Mouse (Mus musculus): ENCODE data around the gene Crisp4. TPM values are rescaled to one million over a fixed set of nuclear protein-coding genes. Genes with fewer than 3 reads are reported as not detected.

The Crisp4 gene
- total RNA-seq, 1 experiment = not detected

GRCm38 (mm10) chr1:18129983-18130382 is 15.7 kb downstream of the Crisp4 start:
- no peaks in the 10 kb centered on the region for H3K36me3 ChIP-seq (ENCODE audit: control insufficient read depth, insufficient read depth, low read length, poor library complexity, severe bottlenecking)
- no peak overlapping the region for H3K4me3 ChIP-seq (ENCODE audit: insufficient read depth in 1 of 2, low read depth in 1 of 2, low read length in 2 of 2, poor library complexity in 1 of 2, severe bottlenecking in 1 of 2)
- no peaks in the 10 kb centered on the region for H3K4me1 ChIP-seq (ENCODE audit: control insufficient read depth in 2 of 2, insufficient read depth in 2 of 2, low read length in 2 of 2, poor library complexity in 1 of 2)
- in situ Hi-C loops (cut with MboI; ENCODE audit: low sequenced_read_pairs in 2 of 2, unreplicated experiment in 2 of 2) = no loop called here
- H3K9me3 ChIP-seq (ENCODE audit: control insufficient read depth, insufficient read depth, low read depth, low read length) = no peaks in the 10 kb centered on the region
- DNase-seq (ENCODE audit: low read depth, low spot score) = no peak
- no peak overlapping the region for H3K27ac ChIP-seq (ENCODE audit: insufficient read depth, low read depth, low read length, poor library complexity, severe bottlenecking)
- no peak overlapping the region for H3K9ac ChIP-seq (ENCODE audit: insufficient read depth, low read depth, low read length, poor library complexity, severe bottlenecking)
- TF ChIP-seq ZNF384 (IDR thresholded peaks at IDR 0.05; ENCODE audit: low read depth, low read length) (no peak), ZC3H11A (IDR thresholded peaks at IDR 0.05; ENCODE audit: borderline replicate concordance, low read depth, low read length) (no peak), CHD2 (IDR thresholded peaks at IDR 0.05; ENCODE audit: low read depth, low read length) (no peak), HCFC1 (IDR thresholded peaks at IDR 0.05; ENCODE audit: borderline replicate concordance, insufficient read depth, low read length) (no peak), MAFK (IDR thresholded peaks at IDR 0.05; ENCODE audit: insufficient read depth, low read depth, low read length) (no peak)

GRCm38 (mm10) chr1:18106720-18107355 is 38.9 kb downstream of the Crisp4 start:
- Histone ChIP-seq H3K36me3 (ENCODE audit: control insufficient read depth, insufficient read depth, low read length, poor library complexity, severe bottlenecking) (no peaks in the 10 kb centered on the region), H3K9me3 (ENCODE audit: control insufficient read depth, insufficient read depth, low read depth, low read length) (no peaks in the 10 kb centered on the region), H3K4me3 (ENCODE audit: insufficient read depth in 1 of 2, low read depth in 1 of 2, low read length in 2 of 2, poor library complexity in 1 of 2, severe bottlenecking in 1 of 2) (no peak overlapping the region), H3K4me1 (ENCODE audit: control insufficient read depth in 2 of 2, insufficient read depth in 2 of 2, low read length in 2 of 2, poor library complexity in 1 of 2) (no peaks in the 10 kb centered on the region), H3K9ac (ENCODE audit: insufficient read depth, low read depth, low read length, poor library complexity, severe bottlenecking) (no peak overlapping the region), H3K27ac (ENCODE audit: insufficient read depth, low read depth, low read length, poor library complexity, severe bottlenecking) (no peak overlapping the region)
- in situ Hi-C loops (cut with MboI; ENCODE audit: low sequenced_read_pairs in 2 of 2, unreplicated experiment in 2 of 2) = loop anchor here (10.0 to 25.0 kb wide), 2 partner anchors 120 to 122 kb away; no protein-coding TSS in a partner anchor
- TF ChIP-seq CHD2 (IDR thresholded peaks at IDR 0.05; ENCODE audit: low read depth, low read length) (no peak), HCFC1 (IDR thresholded peaks at IDR 0.05; ENCODE audit: borderline replicate concordance, insufficient read depth, low read length) (no peak), ZC3H11A (IDR thresholded peaks at IDR 0.05; ENCODE audit: borderline replicate concordance, low read depth, low read length) (peak; percentile 42; the same call in 1 of the 2 replicates)
- DNase-seq (ENCODE audit: low read depth, low spot score) = peak; percentile 28

- in situ Hi-C loops (cut with MboI; ENCODE audit: low sequenced_read_pairs in 2 of 2, unreplicated experiment in 2 of 2) = loop anchor here (10.0 to 25.0 kb wide), 2 partner anchors 119 to 121 kb away; no protein-coding TSS in a partner anchor
These were observed 39.7 kb downstream of the Crisp4 start for GRCm38 (mm10) chr1:18105866-18106529.

GRCm38 (mm10) chr1:18105029-18105865 is 40.5 kb downstream of the Crisp4 start:
- H3K36me3 ChIP-seq (ENCODE audit: control insufficient read depth, insufficient read depth, low read length, poor library complexity, severe bottlenecking) = no peaks in the 10 kb centered on the region
- H3K4me1 ChIP-seq (ENCODE audit: control insufficient read depth in 2 of 2, insufficient read depth in 2 of 2, low read length in 2 of 2, poor library complexity in 1 of 2) = no peaks in the 10 kb centered on the region
- no peak overlapping the region for H3K4me3 ChIP-seq (ENCODE audit: insufficient read depth in 1 of 2, low read depth in 1 of 2, low read length in 2 of 2, poor library complexity in 1 of 2, severe bottlenecking in 1 of 2)
- H3K9ac ChIP-seq (ENCODE audit: insufficient read depth, low read depth, low read length, poor library complexity, severe bottlenecking) = no peak overlapping the region
- TF ChIP-seq ZNF384 (IDR thresholded peaks at IDR 0.05; ENCODE audit: low read depth, low read length) = no peak
- no peak for TF ChIP-seq HCFC1 (IDR thresholded peaks at IDR 0.05; ENCODE audit: borderline replicate concordance, insufficient read depth, low read length)
- TF ChIP-seq ZC3H11A (IDR thresholded peaks at IDR 0.05; ENCODE audit: borderline replicate concordance, low read depth, low read length) = no peak
- no peak for TF ChIP-seq MAFK (IDR thresholded peaks at IDR 0.05; ENCODE audit: insufficient read depth, low read depth, low read length)
- no peak for TF ChIP-seq CHD2 (IDR thresholded peaks at IDR 0.05; ENCODE audit: low read depth, low read length)
- no peaks in the 10 kb centered on the region for H3K9me3 ChIP-seq (ENCODE audit: control insufficient read depth, insufficient read depth, low read depth, low read length)
- no peak overlapping the region for H3K27ac ChIP-seq (ENCODE audit: insufficient read depth, low read depth, low read length, poor library complexity, severe bottlenecking)
- DNase-seq (ENCODE audit: low read depth, low spot score) = no peak
- in situ Hi-C loops (cut with MboI; ENCODE audit: low sequenced_read_pairs in 2 of 2, unreplicated experiment in 2 of 2) = loop anchor here (10.0 to 25.0 kb wide), 2 partner anchors 118 to 120 kb away; no protein-coding TSS in a partner anchor

More at GRCm38 (mm10) chr1:18105866-18106529, 39.7 kb downstream of the Crisp4 start:
- Histone ChIP-seq H3K9me3 (ENCODE audit: control insufficient read depth, insufficient read depth, low read depth, low read length) (no peaks in the 10 kb centered on the region), H3K4me3 (ENCODE audit: insufficient read depth in 1 of 2, low read depth in 1 of 2, low read length in 2 of 2, poor library complexity in 1 of 2, severe bottlenecking in 1 of 2) (no peak overlapping the region), H3K4me1 (ENCODE audit: control insufficient read depth in 2 of 2, insufficient read depth in 2 of 2, low read length in 2 of 2, poor library complexity in 1 of 2) (no peaks in the 10 kb centered on the region), H3K9ac (ENCODE audit: insufficient read depth, low read depth, low read length, poor library complexity, severe bottlenecking) (no peak overlapping the region), H3K36me3 (ENCODE audit: control insufficient read depth, insufficient read depth, low read length, poor library complexity, severe bottlenecking) (no peaks in the 10 kb centered on the region), H3K27ac (ENCODE audit: insufficient read depth, low read depth, low read length, poor library complexity, severe bottlenecking) (no peak overlapping the region)
- TF ChIP-seq ZC3H11A (IDR thresholded peaks at IDR 0.05; ENCODE audit: borderline replicate concordance, low read depth, low read length) (0 out of 2 replicates have a peak, but pooled peaks have one; percentile 50), MAFK (IDR thresholded peaks at IDR 0.05; ENCODE audit: insufficient read depth, low read depth, low read length) (no peak), HCFC1 (IDR thresholded peaks at IDR 0.05; ENCODE audit: borderline replicate concordance, insufficient read depth, low read length) (no peak), ZNF384 (IDR thresholded peaks at IDR 0.05; ENCODE audit: low read depth, low read length) (no peak), CHD2 (IDR thresholded peaks at IDR 0.05; ENCODE audit: low read depth, low read length) (no peak)
- DNase-seq (ENCODE audit: low read depth, low spot score) = peak; percentile 29

Other genes with a start within 250 kb of the Crisp4 start
- not detected in 2 replicates for gene Defb18, start 91.5 kb upstream of the Crisp4 start, total RNA-seq (2012; rRNA removed)
- gene Defb41, start 119.2 kb upstream of the Crisp4 start, total RNA-seq (2012; rRNA removed) = not detected in 2 replicates

Measured in ES-E14 (cell line).